Mouse (Mus musculus): ENCODE data around the gene Krt81. TPM values are rescaled to one million over a fixed set of nuclear protein-coding genes. Genes with fewer than 3 reads are reported as not detected.

Gene Krt81
- not detected in 2 replicates for polyA plus RNA-seq (2012; rRNA removed)

GRCm38 (mm10) chr15:101463651-101464050 lies at the start of gene Krt81:
Krt81 (minus strand) TSS chr15:101463751.

GRCm38 (mm10) chr15:101491431-101491830 lies 27.9 kb upstream of the Krt81 start, which contains the start of gene Krt83:
Krt83 (minus strand) TSS chr15:101491512.

DNA sequence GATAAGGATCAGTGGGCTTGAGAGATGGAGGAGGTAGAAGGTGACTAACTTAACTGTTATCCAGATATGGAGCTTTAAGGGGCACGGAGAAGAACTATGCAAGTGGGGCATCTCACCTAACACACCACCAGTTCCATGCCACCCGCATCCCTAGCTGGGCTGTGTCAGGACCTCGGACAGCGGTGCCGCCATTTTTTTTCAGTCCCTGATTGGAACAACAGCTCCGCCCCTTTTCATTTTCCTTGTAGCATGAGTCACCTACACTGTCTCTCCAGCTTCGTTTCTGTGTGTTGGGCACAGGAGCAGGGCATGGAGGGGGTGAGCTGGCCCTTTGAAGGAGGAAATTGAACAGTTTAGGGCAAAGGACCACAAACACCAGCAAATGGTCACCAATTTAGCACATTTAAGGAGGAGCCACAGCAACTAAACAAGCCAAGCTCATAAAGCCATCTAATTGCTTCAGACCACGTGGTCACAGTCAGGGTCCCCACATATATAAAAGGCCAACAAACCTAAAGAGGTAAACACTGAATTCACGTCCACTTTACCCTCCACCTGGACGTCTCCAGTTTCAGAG lies 9.5 kb upstream of the Krt81 start, which contains the start of gene Krt86:
Gene Krt86, plus strand, starts transcription at position 527 of the 577 bp plus-strand sequence.

DNA sequence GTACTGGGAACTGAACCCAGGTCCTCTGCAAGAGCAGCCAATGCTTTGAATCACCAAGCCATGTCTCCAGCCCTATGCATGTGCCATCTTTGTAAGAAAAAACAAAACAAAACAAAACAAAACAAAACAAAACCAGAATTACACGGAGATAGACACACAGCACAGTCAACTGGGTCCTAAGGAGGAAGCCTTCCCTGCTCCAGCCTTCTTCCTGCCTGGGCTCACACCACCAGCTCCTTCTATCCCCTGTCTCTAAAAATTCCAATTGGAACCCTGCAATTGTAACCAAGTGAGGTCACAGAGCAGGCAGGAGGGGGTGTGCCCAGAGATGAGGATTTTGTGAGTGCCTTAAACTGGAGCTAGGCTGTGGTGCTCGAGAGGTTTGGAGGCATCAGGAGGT lies 16.1 kb downstream of the Krt81 start, which contains the start of gene Krt88:
Gene Krt88, plus strand, starts transcription at position 301 of the 400 bp plus-strand sequence.

DNA sequence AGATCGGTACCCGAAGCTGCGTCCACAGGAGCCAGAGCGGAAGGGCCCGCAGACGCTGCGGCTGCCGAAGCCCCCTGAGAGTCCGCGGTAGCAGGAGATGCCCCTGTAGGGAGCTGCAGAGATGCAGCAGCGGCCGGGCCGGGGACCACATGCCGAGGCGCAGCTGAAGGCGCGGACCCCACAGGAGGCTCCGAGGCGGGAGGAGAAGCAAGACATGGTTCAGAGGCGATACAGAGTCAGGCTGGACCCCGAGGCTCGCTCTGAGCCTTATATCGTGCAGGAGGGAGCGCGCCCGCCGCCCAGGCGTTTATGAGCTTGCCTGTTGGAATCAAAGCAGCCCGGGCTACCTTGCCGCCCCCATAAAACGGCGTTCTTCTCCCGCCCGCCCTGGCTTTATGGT lies 25.0 kb downstream of the Krt81 start, which contains the start of gene Krt87:
Gene Krt87, minus strand, starts transcription at position 250 of the 400 bp plus-strand sequence.

DNA sequence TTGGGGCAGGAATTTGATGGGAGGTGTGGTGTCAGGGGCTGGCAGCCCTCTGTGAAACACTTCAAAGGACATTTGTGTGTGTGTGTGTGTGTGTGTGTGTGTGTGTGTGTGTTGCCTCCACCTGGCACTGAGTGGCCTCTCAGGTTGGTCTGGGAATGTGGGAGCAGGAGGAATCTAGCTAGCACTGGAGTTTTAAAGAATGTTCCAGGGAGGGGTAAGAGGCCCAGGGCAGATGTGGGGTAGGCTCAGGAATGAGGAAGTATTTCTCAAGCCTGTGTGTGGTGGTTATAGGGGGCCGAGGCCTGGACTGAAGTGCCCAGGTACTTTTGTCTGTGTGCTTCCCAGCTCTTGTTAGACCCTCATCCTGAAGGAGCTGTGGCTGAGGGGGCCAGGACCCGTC lies 52.8 kb downstream of the Krt81 start, which contains the start of gene Krt7:
Gene Krt7, plus strand, starts transcription at position 269 of the 400 bp plus-strand sequence.

Other genes starting within 250 kb of the Krt81 start
- 50.3 and 58.7 TPM in 2 replicates for gene Grasp, start 239.6 kb downstream of the Krt81 start, polyA plus RNA-seq (2012; rRNA removed)
- 57.1 and 60.0 TPM in 2 replicates for gene Nr4a1, start 209.5 kb downstream of the Krt81 start, polyA plus RNA-seq (2012; rRNA removed)
- 46.9 and 53.2 TPM in 2 replicates for gene Atg101, start 179.5 kb downstream of the Krt81 start, polyA plus RNA-seq (2012; rRNA removed)
- 26.0 and 29.6 TPM in 2 replicates for gene 6030408B16Rik, start 170.5 kb downstream of the Krt81 start, polyA plus RNA-seq (2012; rRNA removed)
- gene Krt80, start 93.6 kb downstream of the Krt81 start, polyA plus RNA-seq (2012; rRNA removed), result 7.2 and 7.8 TPM in 2 replicates
- 28.5 and 46.8 TPM in 2 replicates for gene Krt7, start 52.7 kb downstream of the Krt81 start, polyA plus RNA-seq (2012; rRNA removed)
- 0.56 and 2.3 TPM in 2 replicates for gene Krt87, start 24.9 kb downstream of the Krt81 start, polyA plus RNA-seq (2012; rRNA removed)
- 0.22 TPM in 1 of 2 replicates, not detected in the other for gene Krt88, start 16.0 kb downstream of the Krt81 start, polyA plus RNA-seq (2012; rRNA removed)
- gene Krt86, start 9.7 kb upstream of the Krt81 start, polyA plus RNA-seq (2012; rRNA removed), result 0.09 and 0.10 TPM in 2 replicates
- gene Krt83, start 27.8 kb upstream of the Krt81 start, polyA plus RNA-seq (2012; rRNA removed), result 1.6 and 3.0 TPM in 2 replicates
- gene Gm49425, start 53.5 kb upstream of the Krt81 start, polyA plus RNA-seq (2012; rRNA removed), result 0.34 TPM in 1 of 2 replicates, not detected in the other
- gene Krt84, start 69.1 kb upstream of the Krt81 start, polyA plus RNA-seq (2012; rRNA removed), result 1.5 and 2.3 TPM in 2 replicates
- gene Krt82, start 86.9 kb upstream of the Krt81 start, polyA plus RNA-seq (2012; rRNA removed), result not detected in 2 replicates
- gene Krt90, start 99.2 kb upstream of the Krt81 start, polyA plus RNA-seq (2012; rRNA removed), result 0.17 and 0.46 TPM in 2 replicates
- gene Krt75, start 110.2 kb upstream of the Krt81 start, polyA plus RNA-seq (2012; rRNA removed), result 0.10 and 0.25 TPM in 2 replicates
- gene Gm5414, start 164.4 kb upstream of the Krt81 start, polyA plus RNA-seq (2012; rRNA removed), result not detected in 2 replicates
- gene Gm5478, start 183.6 kb upstream of the Krt81 start, polyA plus RNA-seq (2012; rRNA removed), result not detected in 2 replicates
- 0.06 and 1.4 TPM in 2 replicates for gene Krt6b, start 216.5 kb upstream of the Krt81 start, polyA plus RNA-seq (2012; rRNA removed)
- gene Krt6a, start 230.6 kb upstream of the Krt81 start, polyA plus RNA-seq (2012; rRNA removed), result 0.22 and 0.31 TPM in 2 replicates
- 0.10 and 0.13 TPM in 2 replicates for gene Krt5, start 249.1 kb upstream of the Krt81 start, polyA plus RNA-seq (2012; rRNA removed)